Mouse (Mus musculus) hindbrain, postnatal 0 days (tissue): ENCODE measurements around the gene Acy3. TPM values are rescaled to one million over a fixed set of nuclear protein-coding genes. Genes with fewer than 3 reads are reported as not detected.
"Not testable (repeated sequence)": the region's sequence is repeated elsewhere in the genome, so short reads cannot be mapped to it uniquely, and the experiment has no call there.

ENCODE experiments used
- ATAC-seq: fragments of 200-750 bp; cut with Nextera tagmentation; 2 replicates; pipeline ENCODE4 v1.8.0; 2017; ENCODE audit warnings: mild to moderate bottlenecking, moderate TSS enrichment, moderate library complexity
- DNase-seq: peaks from one replicate; pipeline ENCODE4 v3.0.0-alpha.2; 2015; ENCODE audit warnings: low spot score
- H3K27ac ChIP-seq: fragments of 300-500 bp; sonication (generic); 2 replicates; pipeline ENCODE4 v1.5.1; 2014; ENCODE audit warnings: mild to moderate bottlenecking
- H3K27me3 ChIP-seq: fragments of 300-500 bp; sonication (generic); 2 replicates; pipeline ENCODE4 v1.6.1; 2014; ENCODE audit warnings: low read length, mixed read lengths; ENCODE audit not compliant: insufficient read depth
- H3K36me3 ChIP-seq: fragments of 300-500 bp; sonication (generic); 2 replicates; pipeline ENCODE4 v1.6.1; 2014; ENCODE audit warnings: low read length, mixed read lengths; ENCODE audit not compliant: insufficient read depth
- H3K4me1 ChIP-seq: fragments of 300-500 bp; sonication (generic); 2 replicates; pipeline ENCODE4 v1.6.1; 2014; ENCODE audit warnings: antibody characterized with exemption, low read length, mixed read lengths; ENCODE audit not compliant: insufficient read depth
- H3K4me2 ChIP-seq: fragments of 300-500 bp; sonication (generic); 2 replicates; pipeline ENCODE4 v1.6.1; 2014; ENCODE audit warnings: low read depth, mild to moderate bottlenecking, low read length, moderate library complexity, mixed read lengths
- H3K4me3 ChIP-seq: fragments of 300-500 bp; sonication (generic); 2 replicates; pipeline ENCODE4 v1.5.1; 2014; ENCODE audit warnings: low read length
- H3K9ac ChIP-seq: fragments of 300-500 bp; sonication (generic); replicated peaks from 2 replicates; pipeline ENCODE4 v1.6.1; 2014; ENCODE audit warnings: mild to moderate bottlenecking, low read length, moderate library complexity, mixed read lengths
- H3K9me3 ChIP-seq: fragments of 300-500 bp; sonication (generic); 2 replicates; pipeline ENCODE4 v1.6.1; 2016; ENCODE audit warnings: low read length, mixed read lengths
- CTCF ChIP-seq: IDR thresholded peaks from 2 replicates; pipeline ENCODE4 v1.5.1; 2016; ENCODE audit warnings: antibody characterized with exemption, control low read depth, low read depth
- WGBS: fragments of 180-500 bp; shearing (Covaris S2); extraction: QIAGEN DNeasy Blood & Tissue Kit; methylation state at CpG from one replicate; pipeline ENCODE4 v1.1.7; 2014; 5-methylcytosine and 5-hydroxymethylcytosine counted together
- polyA plus RNA-seq: library from polyadenylated mRNA; unstranded; fragments of >200 nt; fragmentation: Nextera tagmentation; extraction: Ambion mirVana; gene quantifications from 2 replicates; pipeline ENCODE4 v1.2.1, GENCODE M21; 2015
- total RNA-seq: library from RNA; depleted of rRNA; stranded (reverse); fragments of >200 nt; gene quantifications from 2 replicates; pipeline ENCODE4 v1.2.3, GENCODE M21; 2014

Acy3 gene
- total and polyA plus RNA-seq, 2 experiments from 2014 or later: 2.8 to 7.3 TPM

GRCm38 (mm10) chr19:3958470-3958869 is 27.9 kb upstream of the Acy3 start, which contains the start of gene Aldh3b3:
Gene Aldh3b3 (plus strand): TSS chr19:3958645.
- Histone ChIP-seq H3K4me2 (no peak within 1 kb of the TSS), H3K9me3 (no peaks in the 10 kb centered on the region), H3K36me3 (no peaks in the 10 kb centered on the region), H3K4me3 (no peak within 1 kb of the TSS), H3K9ac (no peak within 1 kb of the TSS), H3K27me3 (no peaks in the 10 kb centered on the region), H3K27ac (no peak within 1 kb of the TSS), H3K4me1 (no peaks in the 10 kb centered on the region)
- TF ChIP-seq CTCF: no peak
- WGBS: 52% methylated on average over 4 of the region's 4 CpGs
- peak; percentile 24; the same call in 1 of the 2 replicates for ATAC-seq
- DNase-seq: peak; percentile 47

GRCm38 (mm10) chr19:3959030-3959429 is 27.3 kb upstream of the Acy3 start:
- no peak for ATAC-seq
- no peak overlapping the region for H3K4me3 ChIP-seq
- no peak overlapping the region for H3K27ac ChIP-seq
- H3K4me1 ChIP-seq: no peaks in the 10 kb centered on the region
- no peak overlapping the region for H3K4me2 ChIP-seq
- no peak for DNase-seq
- no peaks in the 10 kb centered on the region for H3K36me3 ChIP-seq
- H3K9ac ChIP-seq: no peak overlapping the region
- H3K27me3 ChIP-seq: no peaks in the 10 kb centered on the region
- H3K9me3 ChIP-seq: no peaks in the 10 kb centered on the region
- TF ChIP-seq CTCF: no peak

GRCm38 (mm10) chr19:3960211-3960610 is 26.2 kb upstream of the Acy3 start:
- H3K27ac ChIP-seq: no peak overlapping the region
- H3K4me2 ChIP-seq: no peak overlapping the region
- ATAC-seq (no peak), DNase-seq (no peak)
- H3K27me3 ChIP-seq: no peaks in the 10 kb centered on the region
- no peak overlapping the region for H3K9ac ChIP-seq
- no peak overlapping the region for H3K4me3 ChIP-seq
- TF ChIP-seq CTCF: no peak
- WGBS: 87% methylated on average over 5 of the region's 5 CpGs
- H3K9me3 ChIP-seq: no peaks in the 10 kb centered on the region
- no peaks in the 10 kb centered on the region for H3K36me3 ChIP-seq
- no peaks in the 10 kb centered on the region for H3K4me1 ChIP-seq

GRCm38 (mm10) chr19:3961805-3962204 is 24.6 kb upstream of the Acy3 start:
- not testable (repeated sequence) for H3K4me3 ChIP-seq, H3K4me2 ChIP-seq, ATAC-seq, H3K9me3 ChIP-seq, DNase-seq, H3K36me3 ChIP-seq, H3K27me3 ChIP-seq, H3K27ac ChIP-seq, H3K4me1 ChIP-seq, H3K9ac ChIP-seq
- WGBS: 62% methylated on average over 6 of the region's 6 CpGs

- H3K9me3 ChIP-seq: no peaks in the 10 kb centered on the region
- WGBS: 5% methylated on average over 2 of the region's 2 CpGs
- no peak overlapping the region for H3K4me2 ChIP-seq
- TF ChIP-seq CTCF: peak; percentile 31
- no peak overlapping the region for H3K27ac ChIP-seq
- H3K36me3 ChIP-seq: no peaks in the 10 kb centered on the region
- H3K9ac ChIP-seq: no peak overlapping the region
- no peak for ATAC-seq
- no peak overlapping the region for H3K4me3 ChIP-seq
- peak; percentile 11 for DNase-seq
- H3K27me3 ChIP-seq: no peaks in the 10 kb centered on the region
- no peaks in the 10 kb centered on the region for H3K4me1 ChIP-seq
Observed at GRCm38 (mm10) chr19:3962469-3962868, 23.9 kb upstream of the Acy3 start.

GRCm38 (mm10) chr19:3964030-3964429 is 22.3 kb upstream of the Acy3 start:
- WGBS: 71% methylated on average over 4 of the region's 4 CpGs
- H3K36me3 ChIP-seq: no peaks in the 10 kb centered on the region
- no peaks in the 10 kb centered on the region for H3K27me3 ChIP-seq
- H3K27ac ChIP-seq: no peak overlapping the region
- no peaks in the 10 kb centered on the region for H3K9me3 ChIP-seq
- ATAC-seq (no peak), DNase-seq (no peak)
- H3K9ac ChIP-seq: no peak overlapping the region
- no peaks in the 10 kb centered on the region for H3K4me1 ChIP-seq
- no peak overlapping the region for H3K4me2 ChIP-seq
- no peak overlapping the region for H3K4me3 ChIP-seq
- TF ChIP-seq CTCF: no peak

- Histone ChIP-seq H3K4me2 (no peak overlapping the region), H3K9ac (no peak overlapping the region), H3K27me3 (no peaks in the 10 kb centered on the region), H3K4me1 (no peaks in the 10 kb centered on the region), H3K4me3 (no peak overlapping the region), H3K9me3 (no peaks in the 10 kb centered on the region), H3K27ac (no peak overlapping the region), H3K36me3 (no peaks in the 10 kb centered on the region)
- ATAC-seq: no peak
- WGBS: 73% methylated on average over 11 of the region's 11 CpGs
- peak; percentile 60 for TF ChIP-seq CTCF
- DNase-seq: peak; percentile 9
Observed at GRCm38 (mm10) chr19:3966330-3967075, 19.9 kb upstream of the Acy3 start.
